Mouse (Mus musculus): Measurements from ENCODE around the gene Cd8a.
A peak's percentile ranks its signal among the peaks of the same experiment; 100 is the strongest.

The Cd8a gene

GRCm38 (mm10) chr6:71371085-71371605, 2.1 kb upstream of the Cd8a start:
- DNase-seq (ENCODE audit: low read depth, low spot score) = no peak

- no peak for DNase-seq (ENCODE audit: low read depth, low spot score)
Observed at GRCm38 (mm10) chr6:71372041-71372720, 1.0 kb upstream of the Cd8a start.

GRCm38 (mm10) chr6:71374311-71374829, 1.1 kb downstream of the Cd8a start:
- no peak for DNase-seq (ENCODE audit: low read depth, low spot score)

GRCm38 (mm10) chr6:71374921-71375320, 1.7 kb downstream of the Cd8a start:
- no peak for DNase-seq (ENCODE audit: low read depth, low spot score)

GRCm38 (mm10) chr6:71376711-71377110, 3.5 kb downstream of the Cd8a start:
- DNase-seq (ENCODE audit: low read depth, low spot score) = peak; percentile 14

GRCm38 (mm10) chr6:71381654-71382053, 8.4 kb downstream of the Cd8a start:
- DNase-seq (ENCODE audit: low read depth, low spot score) = no peak

- DNase-seq (ENCODE audit: low read depth, low spot score) = no peak
Observed at GRCm38 (mm10) chr6:71390496-71390895, 17.3 kb downstream of the Cd8a start.

GRCm38 (mm10) chr6:71396016-71396415, 22.8 kb downstream of the Cd8a start:
- no peak for DNase-seq (ENCODE audit: low read depth, low spot score)

- no peak for DNase-seq (ENCODE audit: low read depth, low spot score)
Observed at GRCm38 (mm10) chr6:71396761-71397160, 23.5 kb downstream of the Cd8a start.

- peak; percentile 46 for DNase-seq (ENCODE audit: low read depth, low spot score)
Observed at GRCm38 (mm10) chr6:71398829-71399609, 25.8 kb downstream of the Cd8a start.

- no peak for DNase-seq (ENCODE audit: low read depth, low spot score)
Observed at GRCm38 (mm10) chr6:71414624-71415023, 41.4 kb downstream of the Cd8a start.

- DNase-seq (ENCODE audit: low read depth, low spot score) = no peak
Observed at GRCm38 (mm10) chr6:71415446-71415845, 42.2 kb downstream of the Cd8a start.

GRCm38 (mm10) chr6:71418874-71419273, 45.6 kb downstream of the Cd8a start:
- no peak for DNase-seq (ENCODE audit: low read depth, low spot score)

- no peak for DNase-seq (ENCODE audit: low read depth, low spot score)
Observed at GRCm38 (mm10) chr6:71420848-71421247, 47.6 kb downstream of the Cd8a start.

- no peak for DNase-seq (ENCODE audit: low read depth, low spot score)
Observed at GRCm38 (mm10) chr6:71422162-71422561, 48.9 kb downstream of the Cd8a start.

GRCm38 (mm10) chr6:71423116-71423515, 49.9 kb downstream of the Cd8a start:
- DNase-seq (ENCODE audit: low read depth, low spot score) = peak; percentile 21

- no peak for DNase-seq (ENCODE audit: low read depth, low spot score)
Observed at GRCm38 (mm10) chr6:71425681-71426080, 52.5 kb downstream of the Cd8a start.

- DNase-seq (ENCODE audit: low read depth, low spot score) = no peak
Observed at GRCm38 (mm10) chr6:71427996-71428725, 54.9 kb downstream of the Cd8a start.
